Mouse (Mus musculus) C2C12 (cell line): ENCODE data around the gene Bcas3.

ENCODE experiments used
- CTCF ChIP-seq: IDR thresholded peaks from one replicate; pipeline ENCODE4 v1.5.1; 2011; ENCODE audit not compliant: control insufficient read depth, insufficient read depth, insufficient read length
- MYOG ChIP-seq: IDR thresholded peaks from one replicate; pipeline ENCODE4 v1.6.1; 2011; ENCODE audit not compliant: control insufficient read depth, insufficient read length; ENCODE audit errors: extremely low read depth

GRCm38 (mm10) chr11:85308799-85309198, 44.2 kb upstream of the Bcas3 start:
- no peak for TF ChIP-seq CTCF
- no peak for TF ChIP-seq MYOG
